Mouse (Mus musculus): ENCODE results near the gene Slc5a2. TPM values are rescaled to one million over a fixed set of nuclear protein-coding genes. Genes with fewer than 3 reads are reported as not detected.

Slc5a2 gene
- total RNA-seq, 2 experiments from 2014 or later, result not detected

DNA sequence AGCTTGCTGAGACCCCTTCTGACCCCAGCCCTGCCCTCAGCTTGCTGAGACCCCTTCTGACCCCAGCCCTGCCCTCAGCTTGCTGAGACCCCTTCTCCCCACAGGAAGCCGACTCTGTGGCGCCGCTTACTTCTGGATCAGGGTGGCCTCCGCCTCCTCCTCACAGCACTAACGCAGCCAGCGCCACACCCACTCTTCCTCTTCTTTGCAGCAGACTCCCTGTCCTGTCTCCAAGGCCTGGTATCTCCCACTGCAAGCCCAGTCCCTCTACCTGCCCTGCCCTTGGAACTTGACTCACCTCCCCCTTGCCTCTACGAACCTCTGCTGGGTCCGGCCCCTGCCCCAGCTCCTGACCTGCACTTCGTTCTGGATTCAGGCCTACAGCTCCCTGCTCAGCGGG is 21.5 kb upstream of the Slc5a2 start:
- Histone ChIP-seq H3K4me3 (no peak overlapping the region), H3K27ac (no peak overlapping the region)
- TF ChIP-seq CTCF (conservative IDR thresholded peaks at IDR 0.05), result no peak
- DNase-seq (ENCODE audit: low spot score in 2 of 2), result no peak

DNA sequence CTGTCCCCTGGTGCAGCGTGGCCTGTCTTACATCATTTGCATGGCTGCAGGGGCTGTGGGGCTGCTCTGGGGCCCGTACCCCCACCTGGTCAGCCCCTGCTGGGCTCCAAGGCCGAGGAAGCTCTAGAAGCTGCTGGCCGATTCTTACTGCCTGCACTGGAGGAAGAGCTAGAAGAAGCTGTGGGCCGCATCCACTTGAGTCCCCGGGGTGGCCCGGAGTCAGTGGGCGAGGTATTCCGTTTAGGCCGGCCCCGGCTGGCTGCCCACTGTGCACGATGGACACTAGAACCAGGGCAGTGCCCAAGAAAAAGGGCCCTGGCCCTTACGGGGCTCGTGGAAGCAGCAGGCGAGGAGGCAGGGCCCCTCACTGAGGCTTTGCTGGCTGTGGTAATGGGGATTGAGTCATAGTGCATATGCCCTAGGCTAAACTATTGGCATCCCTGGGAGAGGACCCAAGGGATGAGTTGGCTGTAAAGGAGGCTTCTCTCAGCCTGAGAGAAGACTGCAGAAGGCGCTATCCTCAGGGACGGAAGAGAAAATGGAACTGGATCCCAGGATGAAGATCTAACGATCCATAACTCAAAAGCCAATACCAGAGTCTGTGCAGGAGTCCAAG is 20.9 kb upstream of the Slc5a2 start:
- Histone ChIP-seq H3K4me3 (no peak overlapping the region), H3K27ac (no peak overlapping the region)
- no peak for TF ChIP-seq CTCF (conservative IDR thresholded peaks at IDR 0.05)
- no peak for DNase-seq (ENCODE audit: low spot score in 2 of 2)

DNA sequence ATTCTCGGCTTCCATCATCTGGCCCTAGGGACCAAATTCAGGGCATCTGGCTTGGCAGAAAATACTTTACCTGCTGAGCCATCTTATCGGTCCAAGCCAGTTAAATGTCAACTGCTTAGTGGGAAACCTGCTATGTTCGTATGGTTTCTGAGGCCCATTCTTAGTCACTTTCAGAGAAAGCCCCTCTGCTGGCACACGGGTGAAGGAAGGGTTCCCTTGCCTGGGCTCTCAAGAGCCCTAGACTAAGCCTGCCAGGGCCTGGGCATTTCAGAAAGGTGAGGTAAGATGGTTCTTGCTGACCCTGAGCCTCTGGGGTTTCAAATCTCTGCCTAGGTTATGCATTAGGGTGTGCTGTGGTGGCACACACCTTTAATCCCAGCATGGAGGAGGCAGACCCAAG is 19.9 kb upstream of the Slc5a2 start:
- Histone ChIP-seq H3K4me3 (no peak overlapping the region), H3K27ac (peak overlapping the region; percentile 91; the same call in 1 of the 2 replicates)
- TF ChIP-seq CTCF (conservative IDR thresholded peaks at IDR 0.05), result no peak
- no peak for DNase-seq (ENCODE audit: low spot score in 2 of 2)

DNA sequence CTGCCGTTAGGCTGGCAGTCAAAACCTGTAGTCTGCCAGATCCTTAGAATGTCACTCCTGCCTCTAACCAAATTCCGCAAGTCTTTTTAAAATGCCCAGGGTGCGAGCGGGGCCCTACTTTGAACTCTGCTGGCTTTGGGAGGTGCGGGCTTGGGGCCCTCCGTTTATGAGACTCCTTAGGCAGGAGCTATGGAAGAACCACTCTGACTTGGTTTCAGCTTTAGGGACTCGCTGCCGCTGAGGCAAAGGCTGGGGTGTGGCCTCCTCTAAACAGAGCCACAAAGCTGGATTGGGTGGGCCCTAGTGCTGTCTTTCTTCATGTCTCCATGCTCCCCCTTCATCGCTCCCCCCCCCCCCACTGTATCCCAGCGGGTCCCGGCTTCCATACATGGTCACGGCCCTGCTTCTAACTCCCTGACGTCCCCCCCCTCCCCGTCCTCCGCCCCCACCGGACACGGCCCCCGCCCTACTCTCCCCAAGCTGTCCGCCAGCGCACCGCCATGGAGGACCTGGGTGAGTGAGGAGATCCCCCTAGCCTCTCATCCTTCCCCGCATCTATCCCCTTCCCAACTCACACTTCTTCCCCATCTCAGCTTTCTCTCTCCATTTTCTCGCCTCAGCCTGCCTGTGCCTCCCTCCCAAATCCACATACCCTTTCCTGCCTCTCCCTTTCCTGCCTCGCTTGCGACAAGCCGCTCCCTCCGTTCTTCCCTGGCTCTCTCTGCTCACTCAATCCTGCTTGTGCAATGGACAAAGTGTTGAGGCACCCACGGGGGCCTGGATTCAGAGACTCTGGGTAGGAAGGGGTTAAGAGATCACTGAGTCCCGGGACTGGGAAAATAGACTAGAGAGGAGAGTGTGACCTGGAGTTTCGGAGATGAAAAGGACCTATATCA is 18.7 kb upstream of the Slc5a2 start, which contains the start of gene Tgfb1i1:
Gene Tgfb1i1, plus strand, starts transcription at position 317 of the 896 bp plus-strand sequence.
- no peak for TF ChIP-seq CTCF (conservative IDR thresholded peaks at IDR 0.05)
- Histone ChIP-seq H3K4me3 (peak within 1 kb of the TSS; percentile 51), H3K27ac (peak within 1 kb of the TSS; percentile 91)
- DNase-seq (ENCODE audit: low spot score in 2 of 2), result peak in 1 of 2 experiments; percentile 39

DNA sequence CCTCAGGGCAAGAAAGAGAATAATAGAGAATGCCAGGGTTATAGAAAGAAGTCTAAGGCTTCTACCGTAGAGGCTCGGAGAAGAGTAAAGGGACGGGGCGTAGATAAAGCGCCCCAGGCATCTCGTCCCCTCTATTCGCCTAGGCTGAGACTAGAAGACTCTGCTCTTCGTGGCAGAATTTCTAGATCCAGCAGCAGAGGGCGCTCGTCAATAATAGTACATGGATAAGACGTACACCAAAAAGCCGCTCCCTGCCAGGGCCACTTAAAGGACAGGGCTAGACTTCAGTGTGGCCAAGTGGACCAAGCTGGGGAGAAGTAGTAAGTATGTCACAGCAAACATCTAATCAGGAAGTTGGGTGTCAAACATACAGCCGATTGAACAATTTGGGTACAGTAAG is 18.0 kb upstream of the Slc5a2 start:
- Histone ChIP-seq H3K27ac (peak overlapping the region; percentile 91), H3K4me3 (peak overlapping the region; percentile 51)
- peak; percentile 89 for TF ChIP-seq CTCF (conservative IDR thresholded peaks at IDR 0.05)
- DNase-seq (ENCODE audit: low spot score in 2 of 2), result peak; percentile 78 to 86

GRCm38 (mm10) chr7:128248081-128249042 is 17.1 kb upstream of the Slc5a2 start:
- TF ChIP-seq CTCF (conservative IDR thresholded peaks at IDR 0.05), result no peak
- no peak overlapping the region for H3K27ac ChIP-seq
- H3K4me3 ChIP-seq, result peak overlapping the region; percentile 8; the same call in 1 of the 2 replicates
- DNase-seq (ENCODE audit: low spot score in 2 of 2), result no peak

DNA sequence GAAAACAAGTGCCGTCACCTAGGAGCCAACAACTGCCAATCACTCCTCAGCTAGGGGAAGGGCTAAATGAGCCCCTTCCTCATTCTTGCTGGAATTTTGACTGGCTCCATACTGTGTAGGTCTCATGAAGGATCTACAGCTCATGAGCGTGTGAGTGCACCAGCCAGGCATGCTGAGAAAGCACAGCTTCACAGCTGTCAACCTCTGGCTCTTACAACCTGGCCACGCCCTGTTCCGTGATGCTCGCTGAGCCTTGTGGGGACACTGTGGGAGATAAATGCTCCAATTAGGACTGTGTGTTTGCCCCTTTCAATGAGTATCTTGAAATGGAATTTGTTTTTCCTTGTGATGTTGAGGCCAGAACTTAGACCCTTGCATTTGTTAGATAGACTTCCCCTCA is 15.5 kb upstream of the Slc5a2 start:
- no peak for DNase-seq (ENCODE audit: low spot score in 2 of 2)
- no peak for TF ChIP-seq CTCF (conservative IDR thresholded peaks at IDR 0.05)
- Histone ChIP-seq H3K27ac (no peak overlapping the region), H3K4me3 (no peak overlapping the region)

DNA sequence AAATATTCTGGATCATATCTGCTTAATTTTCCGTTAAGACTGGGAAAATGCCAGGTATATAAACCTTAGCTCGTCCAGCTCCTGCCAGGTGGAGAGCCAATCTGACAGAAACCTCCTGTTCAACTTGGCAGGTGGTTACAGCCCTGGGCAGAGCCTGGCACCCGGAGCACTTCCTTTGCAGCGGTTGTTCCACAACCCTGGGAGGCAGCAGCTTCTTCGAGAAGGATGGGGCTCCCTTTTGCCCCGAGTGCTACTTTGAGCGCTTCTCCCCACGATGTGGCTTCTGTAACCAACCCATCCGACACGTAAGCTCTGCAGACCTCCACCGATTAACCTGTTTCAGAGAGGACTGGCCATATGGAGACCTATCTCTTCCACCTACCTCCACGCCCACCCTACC is 13.5 kb upstream of the Slc5a2 start:
- no peak for DNase-seq (ENCODE audit: low spot score in 2 of 2)
- Histone ChIP-seq H3K4me3 (no peak overlapping the region), H3K27ac (no peak overlapping the region)
- no peak for TF ChIP-seq CTCF (conservative IDR thresholded peaks at IDR 0.05)

DNA sequence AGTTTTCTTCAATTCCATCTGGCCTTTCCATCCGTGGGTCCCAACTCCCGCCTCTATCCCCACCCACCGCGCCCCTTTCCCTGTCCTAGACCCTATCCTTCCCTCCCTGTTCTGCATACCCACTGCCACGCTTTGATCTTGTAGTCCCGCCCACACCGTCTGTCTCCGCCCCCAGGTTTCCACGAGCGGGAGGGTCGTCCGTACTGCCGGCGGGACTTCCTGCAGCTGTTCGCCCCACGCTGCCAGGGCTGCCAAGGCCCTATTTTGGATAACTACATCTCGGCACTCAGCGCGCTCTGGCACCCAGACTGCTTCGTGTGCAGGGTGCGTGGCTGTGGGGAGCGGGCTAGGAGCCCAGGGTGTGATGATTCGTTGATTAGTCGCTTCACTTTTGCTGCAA is 12.8 kb upstream of the Slc5a2 start:
- no peak overlapping the region for H3K27ac ChIP-seq
- peak overlapping the region; percentile 26; the same call in 1 of the 2 replicates for H3K4me3 ChIP-seq
- peak; percentile 79 to 81 for DNase-seq (ENCODE audit: low spot score in 2 of 2)
- no peak for TF ChIP-seq CTCF (conservative IDR thresholded peaks at IDR 0.05)

DNA sequence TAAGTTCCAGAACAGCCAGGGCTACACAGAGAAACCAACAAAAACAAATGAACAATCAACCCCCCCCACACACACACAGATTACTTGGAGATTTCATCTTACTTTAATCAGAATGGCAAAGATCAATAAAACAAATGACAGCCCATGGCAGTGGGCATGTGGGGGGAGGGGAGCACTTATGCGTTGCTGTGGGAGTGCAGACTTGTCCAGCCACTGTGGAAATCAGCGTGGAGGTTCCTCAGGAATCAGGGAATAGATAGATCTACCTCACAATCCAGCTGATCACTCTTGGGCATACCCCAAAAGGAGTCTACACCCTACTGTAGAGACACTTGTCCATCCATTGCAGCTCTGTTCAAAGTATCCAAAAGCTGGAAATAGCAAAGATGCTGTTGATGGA is 10.5 kb upstream of the Slc5a2 start:
- H3K4me3 ChIP-seq, result no peak overlapping the region
- no peak for TF ChIP-seq CTCF (conservative IDR thresholded peaks at IDR 0.05)
- H3K27ac ChIP-seq, result no peak overlapping the region
- no peak for DNase-seq (ENCODE audit: low spot score in 2 of 2)

DNA sequence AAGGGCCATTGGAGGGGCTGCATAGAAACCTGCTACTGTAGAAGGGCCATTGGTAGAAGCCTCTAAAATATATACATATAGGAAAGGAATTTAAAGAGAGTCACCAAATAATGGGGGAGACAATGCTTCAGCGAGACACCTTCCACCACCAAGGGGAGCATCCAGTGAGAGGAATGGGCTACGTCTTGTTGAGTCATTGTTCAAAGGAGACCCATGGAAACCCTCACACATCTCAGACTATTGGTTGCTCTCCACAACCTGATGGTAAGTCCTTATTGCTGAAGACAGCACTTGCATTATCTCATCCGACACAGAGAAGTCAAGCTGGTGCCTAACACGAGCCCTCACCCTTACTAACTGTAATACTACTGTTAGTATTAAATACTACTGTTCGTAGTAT is 9.7 kb upstream of the Slc5a2 start:
- H3K27ac ChIP-seq, result no peak overlapping the region

GRCm38 (mm10) chr7:128256783-128257334 is 8.6 kb upstream of the Slc5a2 start:
- no peak overlapping the region for H3K27ac ChIP-seq
- no peak for DNase-seq (ENCODE audit: low spot score in 2 of 2)
- no peak for TF ChIP-seq CTCF (conservative IDR thresholded peaks at IDR 0.05)
- no peak overlapping the region for H3K4me3 ChIP-seq

More for the DNA sequence above, 9.7 kb upstream of the Slc5a2 start:
- no peak for TF ChIP-seq CTCF (conservative IDR thresholded peaks at IDR 0.05)
- no peak overlapping the region for H3K4me3 ChIP-seq
- DNase-seq (ENCODE audit: low spot score in 2 of 2), result no peak

Data from layer of hippocampus, adult 2 months (tissue).